ENCODE assay signal across 8 mouse cellular contexts in the genomic region with DNA sequence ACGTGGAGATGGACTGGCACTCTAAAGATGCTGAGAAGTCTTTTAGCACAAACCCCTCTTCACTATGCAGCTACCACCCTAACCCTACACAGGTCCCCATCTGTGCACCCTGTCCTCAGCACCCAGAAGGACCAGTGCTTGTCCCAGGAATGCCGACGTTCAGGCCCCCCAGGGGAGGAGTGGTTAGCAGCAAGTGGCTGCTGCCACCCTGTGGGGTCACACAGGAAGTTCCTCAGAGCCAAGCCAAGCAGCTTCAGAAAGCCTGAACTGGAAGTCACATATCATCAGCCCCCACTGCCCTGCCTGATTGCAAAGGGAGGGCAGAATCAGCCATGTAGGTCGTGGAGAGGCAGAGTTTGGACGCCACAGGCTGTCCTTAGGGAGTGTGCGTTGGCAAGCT. TPM values are rescaled to one million over a fixed set of nuclear protein-coding genes. Genes with fewer than 3 reads are reported as not detected.
DNase-seq lines count a peak whose midpoint lies in the region; ATAC-seq and TF ChIP-seq lines count a peak whose summit lies in the region.

No protein-coding gene starts in this region.

- TF ChIP-seq POLR2A in kidney, adult 2 months (IDR thresholded peaks at IDR 0.05; ENCODE audit: low read depth, low read length), result no peak

- TF ChIP-seq CTCF in kidney, adult 2 months (conservative IDR thresholded peaks at IDR 0.05; ENCODE audit: insufficient read depth, insufficient read length, low read depth, low read length), result peak; percentile 70

- H3K27me3 ChIP-seq in kidney, adult 2 months (replicated peaks; ENCODE audit: control insufficient read depth, insufficient read depth, low read length), result no peaks in the 10 kb centered on the region
- H3K27me3 ChIP-seq in kidney, embryonic 14.5 days (ENCODE audit: control insufficient read depth, insufficient read depth, low read length), result no peaks in the 10 kb centered on the region
- peaks cover 8% of the 10 kb centered on the region; the same call in 1 of the 2 replicates for H3K27me3 ChIP-seq in hindbrain, embryonic 10.5 days (ENCODE audit: insufficient read depth, poor library complexity, severe bottlenecking)
- 0 out of 2 replicates have a peak, but pooled peaks cover under 1% of the 10 kb centered on the region for H3K27me3 ChIP-seq in forebrain, embryonic 10.5 days (ENCODE audit: poor library complexity, severe bottlenecking)

- no peaks in the 10 kb centered on the region for H3K36me3 ChIP-seq in kidney, adult 2 months (ENCODE audit: control insufficient read depth, insufficient read depth, low read length)
- no peaks in the 10 kb centered on the region for H3K36me3 ChIP-seq in kidney, embryonic 14.5 days (ENCODE audit: control insufficient read depth, insufficient read depth, low read length)
- H3K36me3 ChIP-seq in hindbrain, embryonic 10.5 days, result no peaks in the 10 kb centered on the region
- H3K36me3 ChIP-seq in forebrain, embryonic 10.5 days (replicated peaks), result no peaks in the 10 kb centered on the region

- H3K4me1 ChIP-seq in kidney, adult 2 months (ENCODE audit: control insufficient read depth, insufficient read depth, low read length), result no peaks in the 10 kb centered on the region
- H3K4me1 ChIP-seq in kidney, embryonic 14.5 days (ENCODE audit: control insufficient read depth, insufficient read depth, low read length), result peaks cover 10% of the 10 kb centered on the region; the same call in 1 of the 2 replicates
- H3K4me1 ChIP-seq in hindbrain, embryonic 10.5 days (replicated peaks), result peaks cover 13% of the 10 kb centered on the region
- peaks cover 8% of the 10 kb centered on the region; the same call in 1 of the 2 replicates for H3K4me1 ChIP-seq in forebrain, embryonic 10.5 days

- H3K9ac ChIP-seq in kidney, embryonic 14.5 days (ENCODE audit: low read depth, low read length), result no peak overlapping the region

- no peak for ATAC-seq in kidney, embryonic 14.5 days (ENCODE audit: low FRiP score, low TSS enrichment)
- ATAC-seq in monocyte, adult 5-6 weeks (replicated peaks; ENCODE audit: insufficient number of reproducible peaks, low FRiP score, low TSS enrichment, poor library complexity, severe bottlenecking), result 0 out of 2 replicates have a peak, but pooled peaks have one; percentile 25

- H3K4me3 ChIP-seq in kidney, adult 2 months (ENCODE audit: insufficient read depth, low read depth, low read length), result no peak overlapping the region
- H3K4me3 ChIP-seq in kidney, embryonic 14.5 days (ENCODE audit: low read length), result no peak overlapping the region
- H3K4me3 ChIP-seq in hindbrain, embryonic 10.5 days, result no peak overlapping the region
- no peak overlapping the region for H3K4me3 ChIP-seq in forebrain, embryonic 10.5 days

- H3K27ac ChIP-seq in kidney, adult 2 months (ENCODE audit: insufficient read depth, low read depth, low read length), result no peak overlapping the region
- H3K27ac ChIP-seq in kidney, embryonic 14.5 days (ENCODE audit: low read depth, low read length), result no peak overlapping the region
- H3K27ac ChIP-seq in hindbrain, embryonic 10.5 days, result no peak overlapping the region
- H3K27ac ChIP-seq in forebrain, embryonic 10.5 days, result no peak overlapping the region

- H3K9me3 ChIP-seq in kidney, embryonic 14.5 days (ENCODE audit: control insufficient read depth, low read length), result no peaks in the 10 kb centered on the region
- H3K9me3 ChIP-seq in hindbrain, embryonic 10.5 days, result no peaks in the 10 kb centered on the region
- H3K9me3 ChIP-seq in forebrain, embryonic 10.5 days, result no peaks in the 10 kb centered on the region

- 17% methylated on average over 6 of the region's 6 CpGs for WGBS in kidney, adult 2 months
- WGBS in kidney, embryonic 14.5 days, result 28% methylated on average over 6 of the region's 6 CpGs
- WGBS in hindbrain, embryonic 10.5 days, result 36% methylated on average over 6 of the region's 6 CpGs
- 41% methylated on average over 6 of the region's 6 CpGs for WGBS in forebrain, embryonic 10.5 days

- H3K4me2 ChIP-seq in kidney, embryonic 14.5 days (replicated peaks; ENCODE audit: low read depth, low read length), result no peak overlapping the region

- peak; percentile 44 for DNase-seq in kidney, adult 2 months
- peak; percentile 35 for DNase-seq in ES-CJ7 (ENCODE audit: low read depth, low spot score)
- DNase-seq in brain, adult 2 months (ENCODE audit: low read depth, low spot score), result peak; percentile 63
- peak; percentile 32 for DNase-seq in kidney, adult 9 months
- no peak for DNase-seq in hindbrain, embryonic 10.5 days (ENCODE audit: low spot score)
- no peak for DNase-seq in forebrain, embryonic 10.5 days (ENCODE audit: extremely low spot score, low spot score)

RNA-seq across cellular contexts. Expression of a gene that starts 45.4 kb away (rescaled TPM):
- 0.53 and 0.58 TPM in 2 replicates for polyA plus RNA-seq in kidney, adult 2 months (2012; rRNA removed)
- polyA plus RNA-seq in kidney, embryonic 14.5 days (2014; fragmentation: Nextera tagmentation; extraction: Ambion mirVana), result 24.1 and 34.5 TPM in 2 replicates
- total RNA-seq in monocyte, adult 5-6 weeks (2017), result 14.3 to 17.8 TPM (median 14.4 TPM) in 3 replicates
- polyA plus RNA-seq in hindbrain, embryonic 10.5 days (2016; fragmentation: Nextera tagmentation; extraction: Ambion mirVana), result 33.1 and 47.3 TPM in 2 replicates
- polyA plus RNA-seq in forebrain, embryonic 10.5 days (2016; fragmentation: Nextera tagmentation; extraction: Ambion mirVana), result 54.7 and 55.9 TPM in 2 replicates

Comparison
In these comparisons a context has a peak if more than half of its experiments do, and no peak if none do; other contexts are left out.
1. RNA of a gene that starts 45.4 kb away (polyA plus RNA-seq): 54.7 to 55.9 TPM in forebrain, embryonic 10.5 days, 24.1 to 34.5 TPM in kidney, embryonic 14.5 days and 33.1 to 47.3 TPM in hindbrain, embryonic 10.5 days; 0.53 to 0.58 TPM in kidney, adult 2 months; every median in the first group is over 10 times any median in the second.
2. DNase-seq: peak in kidney, adult 2 months (single experiment), ES-CJ7 (single experiment), brain, adult 2 months (single experiment) and kidney, adult 9 months (single experiment); none in hindbrain, embryonic 10.5 days (single experiment) and forebrain, embryonic 10.5 days (single experiment).